Mouse (Mus musculus): Measurements from ENCODE around the gene Dlg2. TPM values are rescaled to one million over a fixed set of nuclear protein-coding genes. Genes with fewer than 3 reads are reported as not detected.

Dlg2 gene
- total RNA-seq, 4 experiments from 2014 or later: 251 to 298 (median 273) TPM

DNA sequence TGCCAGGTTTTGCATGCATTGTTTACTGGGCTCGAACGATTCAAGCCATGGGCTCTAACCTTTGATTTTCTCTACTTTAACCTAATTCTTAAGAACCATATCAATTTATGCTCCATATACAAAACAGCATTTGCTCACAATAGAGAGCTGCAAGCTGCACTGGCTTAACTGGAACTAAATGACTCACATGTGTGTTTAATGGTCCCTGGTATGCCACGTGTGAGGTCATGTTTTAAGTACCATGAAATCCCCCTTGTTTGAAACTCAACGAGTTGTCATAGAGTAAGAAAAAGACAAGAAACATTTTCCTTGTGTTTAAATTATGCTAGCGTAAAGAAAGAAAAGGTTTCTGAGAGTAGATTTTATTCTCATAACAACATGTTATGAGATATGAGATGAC lies 1772.1 kb downstream of the Dlg2 start:
- no peak for DNase-seq (ENCODE audit: low spot score in 2 of 2)

DNA sequence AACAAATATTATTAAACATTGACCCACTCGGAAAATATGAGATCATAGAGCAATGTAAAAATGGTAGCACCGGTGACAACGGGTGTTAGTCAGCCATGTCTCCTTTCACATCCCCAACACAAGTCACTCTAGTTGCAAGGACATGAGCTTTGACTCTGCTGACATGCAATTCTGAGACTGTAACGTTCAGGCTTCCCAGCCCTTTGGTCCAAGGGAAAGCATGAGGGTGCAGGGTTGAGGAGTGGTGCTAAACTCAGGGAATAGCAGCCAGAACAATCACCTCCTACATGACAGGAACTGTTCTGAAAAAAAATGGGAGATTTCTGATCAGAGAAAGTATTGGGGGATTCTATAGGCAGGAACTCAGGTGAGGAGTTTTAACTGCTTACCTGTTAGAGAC lies 1781.7 kb downstream of the Dlg2 start:
- no peak for DNase-seq (ENCODE audit: low spot score in 2 of 2)

DNA sequence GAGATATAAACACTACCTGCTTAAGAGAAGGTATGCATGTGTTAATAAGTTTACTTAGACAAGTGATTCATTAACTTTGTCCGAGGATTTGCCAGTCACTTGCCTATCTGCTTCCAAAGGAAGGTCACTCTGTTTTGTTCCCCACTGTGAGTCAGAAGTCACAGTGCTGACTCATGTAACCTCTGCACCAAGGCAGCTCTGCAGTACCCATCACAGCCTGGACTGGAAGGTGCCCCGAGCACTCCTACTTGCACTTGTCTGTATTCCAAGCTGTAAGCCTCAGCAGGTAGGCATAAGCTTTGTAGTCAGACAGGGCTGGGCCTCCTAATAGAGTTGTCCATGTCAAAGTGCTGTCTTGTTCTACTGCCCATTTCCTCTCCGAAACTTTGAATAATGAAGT lies 1782.2 kb downstream of the Dlg2 start:
- no peak for DNase-seq (ENCODE audit: low spot score in 2 of 2)

- no peak for DNase-seq (ENCODE audit: low spot score in 2 of 2)
Measured at GRCm38 (mm10) chr7:92264325-92264724, 1787.9 kb downstream of the Dlg2 start.

GRCm38 (mm10) chr7:92264964-92265363 lies 1788.5 kb downstream of the Dlg2 start:
- DNase-seq (ENCODE audit: low spot score in 2 of 2): no peak

DNA sequence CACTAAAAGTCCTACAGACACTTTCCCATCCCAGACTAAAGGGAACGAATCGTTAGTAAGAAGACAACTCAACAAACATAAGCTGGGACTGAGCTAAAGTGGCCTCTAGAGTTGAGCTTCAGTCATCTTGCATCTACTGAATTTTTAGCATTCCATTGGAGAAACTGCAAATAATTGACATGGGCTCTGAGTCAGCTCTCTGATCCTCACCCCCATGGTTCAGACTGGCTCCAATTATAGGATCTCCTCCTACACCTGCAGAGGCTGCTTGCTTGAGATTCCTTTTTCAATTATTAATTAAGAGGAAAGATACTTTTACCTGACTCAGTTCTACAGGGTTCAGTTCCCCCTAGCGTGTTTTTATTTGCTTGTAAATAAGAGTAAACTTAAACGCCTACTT lies 1798.9 kb downstream of the Dlg2 start:
- DNase-seq (ENCODE audit: low spot score in 2 of 2): no peak

GRCm38 (mm10) chr7:92277629-92278028 lies 1801.2 kb downstream of the Dlg2 start:
- DNase-seq (ENCODE audit: low spot score in 2 of 2): peak in 1 of 2 experiments; percentile 39

DNA sequence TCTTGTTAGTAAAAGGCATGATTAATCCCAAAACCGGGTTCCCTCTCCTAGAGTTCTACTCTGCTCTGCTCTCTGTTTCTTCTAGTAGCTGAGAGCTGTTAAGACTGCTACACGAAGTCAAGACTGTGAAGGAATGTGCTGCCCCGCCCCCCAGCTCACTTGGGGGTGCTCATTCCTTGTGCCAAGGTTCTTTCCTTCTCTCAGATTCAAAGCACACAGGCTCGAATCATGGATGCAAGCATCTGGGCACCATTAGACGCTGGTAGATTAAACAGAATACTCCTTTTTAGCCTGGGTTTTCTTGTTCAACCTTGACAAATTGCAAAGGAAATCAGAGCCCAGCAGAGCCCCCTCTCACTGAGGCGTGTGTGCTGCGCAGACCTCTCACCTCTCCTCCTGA lies 1804.5 kb downstream of the Dlg2 start:
- no peak for DNase-seq (ENCODE audit: low spot score in 2 of 2)

DNA sequence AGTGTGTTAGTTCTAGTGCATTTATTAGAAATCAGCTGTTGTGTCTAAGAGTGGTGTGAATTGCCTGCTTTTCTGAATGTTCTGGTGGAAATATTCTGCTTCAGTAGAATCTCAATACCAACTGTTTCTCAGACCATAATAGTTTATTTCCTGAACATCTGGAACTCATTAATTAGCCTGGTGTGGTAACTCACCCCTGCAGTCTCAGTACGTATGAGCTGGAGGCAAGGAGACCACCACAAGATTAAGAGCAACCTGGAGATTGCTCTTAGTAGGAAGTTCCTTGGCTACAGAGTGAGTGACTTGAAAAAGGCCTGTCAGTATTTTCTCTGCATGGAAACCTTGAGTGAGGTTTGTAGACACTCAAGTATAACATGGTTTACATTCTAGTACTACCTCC lies 1810.6 kb downstream of the Dlg2 start:
- no peak for DNase-seq (ENCODE audit: low spot score in 2 of 2)

DNA sequence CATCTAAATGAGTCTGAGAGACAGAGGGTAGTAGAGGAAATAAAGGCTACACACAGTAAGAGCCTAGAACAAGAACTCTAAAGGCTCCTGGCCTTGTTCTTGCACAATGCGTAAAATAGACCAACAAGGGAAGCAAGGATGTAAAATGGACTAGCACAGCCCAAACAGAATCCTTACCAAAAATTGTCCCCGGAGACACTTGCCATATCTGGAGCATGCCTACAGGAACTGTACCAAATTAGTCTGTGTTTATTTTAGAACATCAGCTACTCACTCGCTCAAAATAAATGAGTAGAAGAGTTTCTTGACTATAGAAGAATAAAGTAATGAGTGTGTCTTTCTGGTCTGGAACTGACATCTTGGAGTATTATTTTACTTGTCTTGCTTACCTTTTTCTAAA lies 1812.3 kb downstream of the Dlg2 start:
- no peak for DNase-seq (ENCODE audit: low spot score in 2 of 2)

DNA sequence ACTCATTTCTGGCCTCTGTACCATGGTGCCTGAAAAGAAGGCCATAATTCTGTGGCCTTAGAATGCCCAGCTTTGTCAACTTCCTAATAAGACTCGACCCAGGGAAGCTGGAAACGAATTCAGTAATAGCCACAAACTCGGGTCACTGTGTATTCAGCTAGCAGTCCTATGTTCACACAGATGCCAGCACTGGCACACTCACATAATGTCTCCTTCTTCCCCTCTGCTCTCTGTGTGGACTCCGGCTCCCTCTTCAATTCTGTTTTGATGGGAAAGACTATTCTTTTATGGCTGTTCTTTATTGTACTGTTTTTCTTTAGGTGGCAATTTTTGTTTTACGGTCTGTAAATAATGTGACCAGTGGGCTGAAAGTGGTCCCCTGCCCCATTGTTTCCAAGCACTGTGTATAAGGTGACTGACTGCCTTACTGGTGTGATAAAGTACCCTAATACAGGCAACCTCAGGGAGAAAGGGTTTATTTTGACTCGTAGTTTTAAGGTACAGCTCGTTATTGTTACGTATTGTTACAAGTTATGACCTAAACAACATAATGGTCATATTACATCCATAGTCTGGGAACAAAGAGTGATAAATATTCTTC lies 1816.5 kb downstream of the Dlg2 start:
- DNase-seq (ENCODE audit: low spot score in 2 of 2): no peak

GRCm38 (mm10) chr7:92301046-92301445 lies 1824.6 kb downstream of the Dlg2 start:
- DNase-seq (ENCODE audit: low spot score in 2 of 2): no peak

DNA sequence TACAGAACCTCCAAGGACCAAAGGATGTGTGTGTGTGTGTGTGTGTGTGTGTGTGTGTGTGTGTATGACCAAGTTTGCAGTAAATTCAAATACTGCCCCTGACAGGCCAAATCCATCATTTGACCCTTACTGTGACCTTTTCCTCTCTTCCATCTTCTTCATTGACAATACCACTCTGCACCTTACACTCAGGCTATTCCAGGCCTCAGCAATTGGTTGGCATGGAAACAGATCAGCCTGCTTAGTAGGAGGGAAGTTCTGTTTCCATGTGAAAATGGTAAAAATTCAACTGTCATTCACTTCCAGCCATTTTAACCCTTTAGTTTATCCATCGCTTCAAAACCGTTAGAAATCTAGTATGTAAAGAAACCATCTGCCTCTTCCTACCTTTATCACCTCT lies 1831.2 kb downstream of the Dlg2 start:
- DNase-seq (ENCODE audit: low spot score in 2 of 2): no peak

DNA sequence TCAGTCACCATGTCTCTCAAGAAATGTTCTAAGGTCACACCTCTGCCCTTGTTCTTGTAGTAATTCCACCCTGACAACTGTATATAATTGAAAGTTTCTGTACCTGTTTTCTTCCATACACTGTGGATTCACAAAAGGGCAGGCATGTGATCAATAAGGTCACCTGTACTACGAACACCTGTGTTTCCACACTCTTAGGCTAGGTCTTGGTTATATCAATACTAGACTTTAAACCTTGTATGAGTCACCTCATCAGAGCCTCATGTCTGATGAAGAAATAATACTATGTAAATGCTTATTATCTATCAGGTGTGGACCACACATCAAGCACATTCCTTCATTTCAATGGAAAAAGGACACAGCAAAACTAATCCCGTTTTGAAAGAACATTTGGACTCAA lies 1831.7 kb downstream of the Dlg2 start:
- no peak for DNase-seq (ENCODE audit: low spot score in 2 of 2)

GRCm38 (mm10) chr7:92316389-92316788 lies 1839.9 kb downstream of the Dlg2 start:
- no peak for DNase-seq (ENCODE audit: low spot score in 2 of 2)

DNA sequence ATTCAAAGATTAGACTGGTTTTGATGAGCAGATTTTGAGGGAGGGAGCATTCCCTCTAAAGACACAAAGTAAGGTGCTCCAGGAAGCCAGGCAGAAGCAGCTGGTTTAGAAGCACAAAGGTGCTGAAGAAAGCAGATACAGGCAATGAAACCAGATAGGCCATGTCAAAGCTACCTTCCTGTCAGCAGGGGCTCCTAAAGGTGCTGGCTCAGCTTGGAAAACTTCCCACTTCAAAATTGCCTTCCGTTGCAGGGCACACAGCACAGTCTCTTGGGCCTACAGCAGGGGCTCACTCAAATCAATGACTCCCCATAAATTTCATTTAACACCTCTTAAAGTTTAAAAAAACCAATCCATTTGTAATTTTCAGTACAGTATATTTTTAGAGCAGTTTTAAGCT lies 1843.0 kb downstream of the Dlg2 start:
- no peak for DNase-seq (ENCODE audit: low spot score in 2 of 2)

- no peak for DNase-seq (ENCODE audit: low spot score in 2 of 2)
Measured at GRCm38 (mm10) chr7:92320181-92320580, 1843.7 kb downstream of the Dlg2 start.

DNA sequence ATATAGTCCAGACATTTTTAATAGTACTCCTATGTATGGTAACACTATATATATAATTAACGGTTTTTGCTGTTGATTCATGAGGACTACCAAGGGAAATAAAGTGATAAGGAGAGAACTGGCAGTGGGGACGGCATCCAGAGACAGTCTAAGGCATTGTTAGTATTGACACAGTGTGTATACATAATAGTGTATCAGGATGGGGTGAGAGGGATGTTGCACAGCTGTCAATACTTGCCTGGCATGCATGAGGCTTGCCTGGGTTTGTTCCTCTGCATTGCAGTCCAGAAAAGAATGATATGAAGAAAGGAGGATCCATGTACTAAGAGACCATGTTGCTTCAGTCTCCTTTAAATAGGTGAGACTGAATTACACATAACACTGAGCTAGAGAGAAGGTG lies 1845.3 kb downstream of the Dlg2 start:
- DNase-seq (ENCODE audit: low spot score in 2 of 2): no peak

DNA sequence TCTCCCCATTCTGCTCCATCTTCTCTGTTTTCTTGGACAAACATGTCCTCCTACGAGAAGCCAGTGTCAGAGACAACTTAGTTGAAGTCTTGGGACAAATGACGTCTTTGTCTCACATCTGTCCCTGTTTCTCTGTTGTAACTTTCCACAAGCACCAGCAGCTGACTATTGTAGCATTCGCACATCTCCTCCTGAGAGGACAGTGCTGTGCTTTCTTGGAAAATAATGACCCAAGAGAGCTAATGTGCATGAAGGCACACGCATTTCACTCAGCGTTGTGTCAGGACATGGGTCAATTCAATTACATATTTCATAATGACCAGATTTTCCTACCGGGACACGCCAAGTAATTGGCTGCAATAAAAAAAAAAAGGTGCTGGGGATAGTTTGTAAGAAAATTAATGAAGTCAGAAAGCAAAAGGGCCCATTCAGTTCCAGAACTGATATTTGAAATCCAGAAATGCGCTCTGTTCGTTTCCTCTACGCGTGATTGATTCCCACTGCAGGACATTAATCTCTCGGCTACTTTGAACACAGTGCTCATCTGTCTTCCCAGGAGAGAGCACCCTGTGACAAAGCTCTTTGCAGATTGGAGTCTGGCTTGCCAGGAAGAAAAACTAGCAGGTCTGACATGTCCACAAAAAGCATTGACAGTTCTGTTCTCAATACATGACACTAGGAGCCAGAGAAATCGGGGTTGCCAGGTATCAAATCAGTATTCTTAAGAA lies 1846.0 kb downstream of the Dlg2 start:
- DNase-seq (ENCODE audit: low spot score in 2 of 2): no peak

DNA sequence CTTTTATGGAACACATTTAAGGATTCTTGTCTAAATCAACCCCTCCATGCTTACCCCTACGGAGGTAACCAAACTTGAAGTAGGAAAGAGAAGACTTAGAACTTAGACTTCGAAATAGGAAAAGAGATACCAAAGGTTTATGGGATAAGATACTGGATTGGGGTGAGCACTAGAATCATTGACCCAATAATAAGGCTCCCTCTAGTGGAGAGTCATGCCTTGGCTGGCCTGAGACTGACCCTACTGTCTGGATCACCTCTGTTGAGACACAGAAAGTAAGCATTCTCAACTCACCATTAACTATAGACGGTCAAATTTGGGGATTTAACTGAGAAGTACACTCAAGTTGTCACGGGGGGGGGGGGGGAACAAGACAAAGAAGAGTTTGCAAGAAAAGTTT lies 1847.2 kb downstream of the Dlg2 start:
- no peak for DNase-seq (ENCODE audit: low spot score in 2 of 2)

- no peak for DNase-seq (ENCODE audit: low spot score in 2 of 2)
Measured at GRCm38 (mm10) chr7:92327343-92327896, 1850.9 kb downstream of the Dlg2 start.

DNA sequence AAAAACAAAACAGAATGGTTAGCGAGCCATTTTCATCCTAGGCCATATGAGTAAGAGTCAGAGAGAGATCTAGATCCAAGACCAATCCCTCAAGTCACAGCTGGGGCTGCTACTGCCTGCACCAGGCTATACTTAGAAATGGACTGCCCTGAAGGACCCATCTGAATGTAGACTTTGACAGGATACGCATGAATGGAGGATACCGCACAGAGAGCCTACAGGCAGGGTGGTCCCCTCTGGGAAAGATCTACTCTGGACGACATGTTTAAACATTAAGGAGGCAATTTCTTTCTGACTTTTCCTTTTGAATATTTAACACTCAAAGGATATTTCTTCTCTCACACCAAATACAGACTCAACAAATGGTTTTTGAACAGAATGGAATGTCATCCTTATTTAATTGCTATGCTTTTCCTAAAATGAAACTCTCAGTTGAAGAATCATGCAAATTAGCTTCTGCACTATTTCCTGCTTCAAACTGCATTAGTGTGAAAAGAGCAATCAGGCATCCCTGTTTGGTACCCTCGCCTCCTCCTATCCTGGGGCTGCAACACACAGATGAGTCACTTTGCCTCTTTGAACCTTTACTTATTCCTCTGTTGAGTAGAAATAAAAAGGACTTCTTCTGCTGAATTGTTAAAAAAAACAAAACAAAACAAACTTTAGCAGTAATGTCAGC lies 1856.9 kb downstream of the Dlg2 start:
- no peak for DNase-seq (ENCODE audit: low spot score in 2 of 2)

- no peak for DNase-seq (ENCODE audit: low spot score in 2 of 2)
Measured at GRCm38 (mm10) chr7:92356542-92356941, 1880.1 kb downstream of the Dlg2 start.

Measured in left cerebral cortex, adult 8-10 months (tissue).